Comparison of ENCODE assay signal across 10 mouse cellular contexts in genomic region chr4:131243744-131244387, GRCm38 (mm10).
DNase-seq lines count a peak whose midpoint lies in the region; ATAC-seq and TF ChIP-seq lines count a peak whose summit lies in the region.
"Had no signal": no experiment of that assay in that cellular context is flagged by ENCODE, and none has a peak within 500 bp of the region (broad histone marks: within the 10 kb centered on the region; RNA-seq: fewer than 3 reads in every experiment).

No protein-coding gene starts in this region.

- no peaks in the 10 kb centered on the region for H3K36me3 ChIP-seq in neural tube, embryonic 11.5 days (ENCODE audit: control insufficient read depth, insufficient read depth, low read length)
- H3K36me3 ChIP-seq in heart, embryonic 10.5 days = no peaks in the 10 kb centered on the region
- H3K36me3 ChIP-seq in hindbrain, embryonic 16.5 days (ENCODE audit: control insufficient read depth, insufficient read depth, low read length) = no peaks in the 10 kb centered on the region
- H3K36me3 ChIP-seq in kidney, adult 2 months (ENCODE audit: control insufficient read depth, insufficient read depth, low read length) = no peaks in the 10 kb centered on the region

- 44% methylated on average over 9 of the region's 9 CpGs for WGBS in neural tube, embryonic 11.5 days
- WGBS in heart, embryonic 10.5 days = 17% methylated on average over 9 of the region's 9 CpGs
- 10% methylated on average over 9 of the region's 9 CpGs for WGBS in hindbrain, embryonic 16.5 days
- 47% methylated on average over 9 of the region's 9 CpGs for WGBS in kidney, adult 2 months

- H3K4me3 ChIP-seq in neural tube, embryonic 11.5 days (ENCODE audit: low read depth, low read length) = no peak overlapping the region
- H3K4me3 ChIP-seq in heart, embryonic 10.5 days = no peak overlapping the region
- no peak overlapping the region for H3K4me3 ChIP-seq in hindbrain, embryonic 16.5 days (ENCODE audit: low read length)
- H3K4me3 ChIP-seq in kidney, adult 2 months (ENCODE audit: insufficient read depth, low read depth, low read length) = no peak overlapping the region

- TF ChIP-seq POLR2A in kidney, adult 2 months (IDR thresholded peaks at IDR 0.05; ENCODE audit: low read depth, low read length) = no peak

- ATAC-seq in neural tube, embryonic 11.5 days (ENCODE audit: insufficient read depth, low FRiP score, low TSS enrichment) = no peak
- ATAC-seq in hindbrain, embryonic 16.5 days = peak; percentile 87

- no peak overlapping the region for H3K27ac ChIP-seq in neural tube, embryonic 11.5 days (ENCODE audit: low read depth, low read length)
- peak overlapping the region; percentile 87 for H3K27ac ChIP-seq in heart, embryonic 10.5 days
- peak overlapping the region; percentile 75 for H3K27ac ChIP-seq in hindbrain, embryonic 16.5 days (ENCODE audit: low read depth, low read length)
- H3K27ac ChIP-seq in kidney, adult 2 months (ENCODE audit: insufficient read depth, low read depth, low read length) = no peak overlapping the region

- H3K9ac ChIP-seq in neural tube, embryonic 11.5 days (ENCODE audit: low read length) = no peak overlapping the region
- H3K9ac ChIP-seq in hindbrain, embryonic 16.5 days (ENCODE audit: low read depth, low read length) = peak overlapping the region; percentile 49

- H3K27me3 ChIP-seq in neural tube, embryonic 11.5 days (ENCODE audit: control insufficient read depth, insufficient read depth, low read length) = no peaks in the 10 kb centered on the region
- peaks cover 20% of the 10 kb centered on the region for H3K27me3 ChIP-seq in heart, embryonic 10.5 days (ENCODE audit: insufficient read depth, poor library complexity, severe bottlenecking)
- H3K27me3 ChIP-seq in hindbrain, embryonic 16.5 days (replicated peaks; ENCODE audit: control insufficient read depth, insufficient read depth, low read length) = no peaks in the 10 kb centered on the region; the same call in 1 of the 2 replicates
- H3K27me3 ChIP-seq in kidney, adult 2 months (replicated peaks; ENCODE audit: control insufficient read depth, insufficient read depth, low read length) = no peaks in the 10 kb centered on the region

- H3K4me1 ChIP-seq in neural tube, embryonic 11.5 days (ENCODE audit: control insufficient read depth, insufficient read depth, low read length) = no peaks in the 10 kb centered on the region
- H3K4me1 ChIP-seq in heart, embryonic 10.5 days = peaks cover 52% of the 10 kb centered on the region
- peaks cover 9% of the 10 kb centered on the region for H3K4me1 ChIP-seq in hindbrain, embryonic 16.5 days (ENCODE audit: control insufficient read depth, insufficient read depth, low read depth, low read length)
- H3K4me1 ChIP-seq in kidney, adult 2 months (ENCODE audit: control insufficient read depth, insufficient read depth, low read length) = no peaks in the 10 kb centered on the region

- TF ChIP-seq CTCF in kidney, adult 2 months (conservative IDR thresholded peaks at IDR 0.05; ENCODE audit: insufficient read depth, insufficient read length, low read depth, low read length) = no peak

- H3K9me3 ChIP-seq in neural tube, embryonic 11.5 days (ENCODE audit: control insufficient read depth, low read length) = no peaks in the 10 kb centered on the region
- no peaks in the 10 kb centered on the region for H3K9me3 ChIP-seq in heart, embryonic 10.5 days
- H3K9me3 ChIP-seq in hindbrain, embryonic 16.5 days (ENCODE audit: control insufficient read depth, low read length) = no peaks in the 10 kb centered on the region

- peak; percentile 45 for DNase-seq in neural tube, embryonic 11.5 days (ENCODE audit: low spot score)
- no peak for DNase-seq in neural tube, embryonic 10.5 days (ENCODE audit: extremely low spot score, low spot score)
- peak; percentile 91 for DNase-seq in heart, embryonic 10.5 days (ENCODE audit: low spot score)
- DNase-seq in retina, postnatal 1 day = peak; percentile 48
- no peak for DNase-seq in testis, postnatal 10 days (ENCODE audit: low spot score)
- no peak for DNase-seq in urinary bladder, postnatal 10 days (ENCODE audit: low spot score)
- no peak for DNase-seq in kidney, adult 2 months
- DNase-seq: kidney, postnatal 4 days; lung, adult 18-20 months had no signal

- no peak overlapping the region for H3K4me2 ChIP-seq in neural tube, embryonic 11.5 days (ENCODE audit: low read depth)
- no peak overlapping the region; the same call in 1 of the 2 replicates for H3K4me2 ChIP-seq in hindbrain, embryonic 16.5 days (ENCODE audit: low read length)

Comparison
In these comparisons a context has a peak if more than half of its experiments do, and no peak if none do; other contexts are left out.
1. DNase-seq: peak in neural tube, embryonic 11.5 days (single experiment), heart, embryonic 10.5 days (single experiment) and retina, postnatal 1 day (single experiment); none in neural tube, embryonic 10.5 days (single experiment), testis, postnatal 10 days (single experiment), urinary bladder, postnatal 10 days (single experiment) and kidney, adult 2 months (single experiment).
2. H3K27ac ChIP-seq: peak in heart, embryonic 10.5 days (single experiment) and hindbrain, embryonic 16.5 days (single experiment); none in neural tube, embryonic 11.5 days (single experiment) and kidney, adult 2 months (single experiment).